Mouse (Mus musculus): Measurements from ENCODE around the gene Scgb2b17.
"Not testable (repeated sequence)": the region's sequence is repeated elsewhere in the genome, so short reads cannot be mapped to it uniquely, and the experiment has no call there.

The Scgb2b17 gene

GRCm38 (mm10) chr7:33056461-33056860, at the start of gene Scgb2b17:
TSS of gene Scgb2b17 (minus strand) at chr7:33056561.
- in situ Hi-C loops (cut with MboI): not testable (repeated sequence)

GRCm38 (mm10) chr7:33063149-33063548, 6.8 kb upstream of the Scgb2b17 start, which contains the start of gene Scgb1b17:
TSS of gene Scgb1b17 (plus strand) at chr7:33063449.
- in situ Hi-C loops (cut with MboI): not testable (repeated sequence)

All from mature B cell (primary cell).